Mouse (Mus musculus): ENCODE results near the gene Aqp3. TPM values are rescaled to one million over a fixed set of nuclear protein-coding genes. Genes with fewer than 3 reads are reported as not detected.
A peak's percentile ranks its signal among the peaks of the same experiment; 100 is the strongest.

Gene Aqp3
- polyA plus RNA-seq, 1 experiment, result 15.7 TPM

DNA sequence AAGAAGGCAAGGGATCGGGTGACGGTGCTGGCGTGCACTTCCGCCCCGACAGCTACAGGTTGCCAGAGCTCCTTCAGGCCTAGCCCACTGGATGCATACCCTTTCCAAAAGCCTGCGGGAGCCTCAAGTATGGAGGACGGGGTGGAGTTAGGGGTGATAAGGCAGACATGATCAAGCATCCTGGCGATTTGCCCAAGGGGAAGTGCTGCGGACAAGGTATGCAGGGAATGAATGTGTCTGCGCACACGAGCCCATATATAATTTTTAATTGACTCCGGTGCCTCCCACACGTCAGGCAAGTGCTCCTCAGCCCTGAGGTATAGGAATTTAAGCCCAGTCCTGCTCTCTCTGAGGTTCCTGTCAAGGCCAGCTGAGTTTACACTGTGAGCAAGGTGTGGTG, 42.9 kb downstream of the Aqp3 start:
- TF ChIP-seq EP300 (IDR thresholded peaks at IDR 0.05; ENCODE audit: insufficient read depth, low read depth, low read length), result no peak
- no peak for TF ChIP-seq POLR2A (IDR thresholded peaks at IDR 0.05; ENCODE audit: insufficient read depth, low read length)
- TF ChIP-seq CTCF (IDR thresholded peaks at IDR 0.05; ENCODE audit: low read depth, low read length), result no peak
- H3K9ac ChIP-seq (ENCODE audit: low read depth, poor library complexity, severe bottlenecking), result peak overlapping the region; percentile 8; the same call in 1 of the 2 replicates
- H3K36me3 ChIP-seq (ENCODE audit: control insufficient read depth, insufficient read depth, low read length, poor library complexity, severe bottlenecking), result no peaks in the 10 kb centered on the region
- H3K4me3 ChIP-seq (ENCODE audit: low read depth, low read length), result peak overlapping the region; percentile 24
- H3K9me3 ChIP-seq (replicated peaks; ENCODE audit: control insufficient read depth, insufficient read depth, low read length, poor library complexity, severe bottlenecking), result no peaks in the 10 kb centered on the region
- no peaks in the 10 kb centered on the region for H3K4me1 ChIP-seq (ENCODE audit: control insufficient read depth, insufficient read depth, low read length)
- no peak overlapping the region for H3K27ac ChIP-seq (ENCODE audit: insufficient read depth, low read length)
- H3K27me3 ChIP-seq (ENCODE audit: control insufficient read depth, insufficient read depth, low read length, poor library complexity, severe bottlenecking), result no peaks in the 10 kb centered on the region

- Histone ChIP-seq H3K4me3 (ENCODE audit: low read depth, low read length) (peak overlapping the region; percentile 58), H3K9me3 (replicated peaks; ENCODE audit: control insufficient read depth, insufficient read depth, low read length, poor library complexity, severe bottlenecking) (no peaks in the 10 kb centered on the region), H3K9ac (ENCODE audit: low read depth, poor library complexity, severe bottlenecking) (peak overlapping the region; percentile 34), H3K36me3 (ENCODE audit: control insufficient read depth, insufficient read depth, low read length, poor library complexity, severe bottlenecking) (no peaks in the 10 kb centered on the region), H3K4me1 (ENCODE audit: control insufficient read depth, insufficient read depth, low read length) (no peaks in the 10 kb centered on the region), H3K27me3 (ENCODE audit: control insufficient read depth, insufficient read depth, low read length, poor library complexity, severe bottlenecking) (no peaks in the 10 kb centered on the region), H3K27ac (ENCODE audit: insufficient read depth, low read length) (peak overlapping the region; percentile 62)
- TF ChIP-seq CTCF (IDR thresholded peaks at IDR 0.05; ENCODE audit: low read depth, low read length), result no peak
- no peak for TF ChIP-seq EP300 (IDR thresholded peaks at IDR 0.05; ENCODE audit: insufficient read depth, low read depth, low read length)
- TF ChIP-seq POLR2A (IDR thresholded peaks at IDR 0.05; ENCODE audit: insufficient read depth, low read length), result no peak
Measured at GRCm38 (mm10) chr4:41051781-41052180, 46.2 kb downstream of the Aqp3 start.

DNA sequence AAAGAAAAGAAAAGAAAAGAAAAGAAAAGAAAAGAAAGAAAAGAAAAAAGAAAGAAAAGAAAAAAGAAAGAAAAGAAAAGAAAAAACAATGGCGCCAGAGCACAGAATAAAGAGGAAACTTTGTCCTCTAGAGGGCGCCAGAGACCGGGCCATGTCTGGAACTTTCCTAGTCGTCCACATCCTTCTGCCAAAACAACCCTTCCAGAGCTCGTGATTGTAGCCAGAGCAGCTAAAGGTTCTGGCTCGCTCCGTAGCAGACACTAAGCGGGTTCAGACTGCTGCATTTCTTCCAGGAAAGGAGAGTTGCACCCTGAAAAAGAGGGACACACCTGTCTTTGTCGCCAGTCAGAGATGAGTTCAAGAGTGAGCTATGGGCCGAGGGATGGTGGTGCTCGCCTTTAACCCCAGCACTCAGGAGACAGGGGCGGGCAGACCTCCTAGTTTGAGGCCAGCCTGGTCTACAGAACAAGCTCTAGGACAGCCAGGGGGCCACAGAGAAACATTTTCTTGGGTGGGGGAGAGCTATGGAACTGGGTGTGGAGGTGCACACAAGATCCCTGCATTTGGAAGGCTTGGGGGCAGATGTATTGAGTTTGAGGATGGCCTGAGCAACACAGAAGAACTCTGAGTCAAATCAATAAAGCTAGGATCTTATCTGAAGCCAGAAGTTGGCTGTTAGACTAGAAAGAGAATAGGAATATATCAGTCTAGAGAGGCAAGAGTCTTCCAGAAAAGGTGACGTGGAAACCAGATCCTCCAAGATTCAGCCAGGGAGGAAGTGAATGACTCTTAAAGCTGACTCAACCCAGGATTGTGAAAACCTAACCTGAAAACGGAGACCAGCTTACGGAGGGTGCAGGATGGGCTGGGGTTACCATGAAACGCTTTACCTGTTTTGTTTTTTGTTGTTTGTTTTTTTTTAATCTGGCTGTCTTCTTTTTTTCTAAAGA, 47.0 kb downstream of the Aqp3 start:
- TF ChIP-seq POLR2A (IDR thresholded peaks at IDR 0.05; ENCODE audit: insufficient read depth, low read length) (no peak), CTCF (IDR thresholded peaks at IDR 0.05; ENCODE audit: low read depth, low read length) (peak; percentile 73)
- no peaks in the 10 kb centered on the region for H3K4me1 ChIP-seq (ENCODE audit: control insufficient read depth, insufficient read depth, low read length)
- no peaks in the 10 kb centered on the region for H3K27me3 ChIP-seq (ENCODE audit: control insufficient read depth, insufficient read depth, low read length, poor library complexity, severe bottlenecking)
- H3K9me3 ChIP-seq (replicated peaks; ENCODE audit: control insufficient read depth, insufficient read depth, low read length, poor library complexity, severe bottlenecking), result no peaks in the 10 kb centered on the region
- H3K4me3 ChIP-seq (ENCODE audit: low read depth, low read length), result peak overlapping the region; percentile 40
- H3K9ac ChIP-seq (ENCODE audit: low read depth, poor library complexity, severe bottlenecking), result peak overlapping the region; percentile 43
- H3K27ac ChIP-seq (ENCODE audit: insufficient read depth, low read length), result peak overlapping the region; percentile 37
- no peaks in the 10 kb centered on the region for H3K36me3 ChIP-seq (ENCODE audit: control insufficient read depth, insufficient read depth, low read length, poor library complexity, severe bottlenecking)

GRCm38 (mm10) chr4:41048926-41049325, 49.1 kb downstream of the Aqp3 start:
- Histone ChIP-seq H3K4me3 (ENCODE audit: low read depth, low read length) (no peak overlapping the region), H3K4me1 (ENCODE audit: control insufficient read depth, insufficient read depth, low read length) (no peaks in the 10 kb centered on the region), H3K27me3 (ENCODE audit: control insufficient read depth, insufficient read depth, low read length, poor library complexity, severe bottlenecking) (no peaks in the 10 kb centered on the region), H3K9ac (ENCODE audit: low read depth, poor library complexity, severe bottlenecking) (no peak overlapping the region), H3K27ac (ENCODE audit: insufficient read depth, low read length) (no peak overlapping the region; the same call in 1 of the 2 replicates), H3K9me3 (replicated peaks; ENCODE audit: control insufficient read depth, insufficient read depth, low read length, poor library complexity, severe bottlenecking) (no peaks in the 10 kb centered on the region), H3K36me3 (ENCODE audit: control insufficient read depth, insufficient read depth, low read length, poor library complexity, severe bottlenecking) (no peaks in the 10 kb centered on the region)
- no peak for TF ChIP-seq CTCF (IDR thresholded peaks at IDR 0.05; ENCODE audit: low read depth, low read length)

DNA sequence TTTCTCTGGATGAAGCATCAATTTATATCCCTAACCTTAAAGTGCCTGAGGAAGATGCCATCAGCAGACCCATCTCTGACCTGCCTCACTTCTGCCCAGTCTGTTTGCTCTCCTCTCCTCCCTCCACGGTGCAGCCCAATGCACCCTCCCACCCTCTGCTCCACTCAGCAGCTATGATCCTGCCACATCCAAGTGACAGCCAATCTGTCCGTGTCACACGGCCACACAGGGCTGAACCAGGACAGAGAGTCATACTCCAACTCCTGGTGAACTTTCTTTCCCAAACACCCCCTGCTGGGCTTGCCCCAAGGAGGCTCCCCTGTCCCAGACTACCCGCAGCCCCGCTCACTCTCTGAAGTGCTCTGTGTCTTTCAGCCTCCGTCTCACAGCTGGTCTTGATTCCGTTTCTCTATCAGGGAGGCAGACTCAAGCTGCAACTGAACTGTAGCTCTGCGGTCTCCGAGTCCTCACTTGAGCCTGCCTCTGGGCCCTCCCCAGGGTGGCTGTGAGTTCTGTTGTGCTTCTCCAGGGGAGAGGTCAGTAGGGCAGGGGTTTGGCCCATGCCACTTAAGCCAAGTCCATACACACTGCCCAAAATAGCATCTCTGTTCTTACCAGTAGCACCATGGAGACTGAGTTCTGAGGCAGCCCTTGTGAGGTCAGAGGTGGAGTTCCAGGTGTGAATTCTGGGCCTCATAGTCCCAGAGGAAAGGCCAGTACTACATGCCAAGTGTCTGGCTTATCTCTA, 50.3 kb downstream of the Aqp3 start, which contains the start of gene Aqp7:
Gene Aqp7 (minus strand): TSS at position 616 of the 748 bp plus-strand sequence.
- Histone ChIP-seq H3K27ac (ENCODE audit: insufficient read depth, low read length) (no peak within 1 kb of the TSS; the same call in 1 of the 2 replicates), H3K9ac (ENCODE audit: low read depth, poor library complexity, severe bottlenecking) (no peak within 1 kb of the TSS), H3K4me3 (ENCODE audit: low read depth, low read length) (no peak within 1 kb of the TSS), H3K4me1 (ENCODE audit: control insufficient read depth, insufficient read depth, low read length) (no peaks in the 10 kb centered on the region), H3K36me3 (ENCODE audit: control insufficient read depth, insufficient read depth, low read length, poor library complexity, severe bottlenecking) (no peaks in the 10 kb centered on the region), H3K9me3 (replicated peaks; ENCODE audit: control insufficient read depth, insufficient read depth, low read length, poor library complexity, severe bottlenecking) (no peaks in the 10 kb centered on the region), H3K27me3 (ENCODE audit: control insufficient read depth, insufficient read depth, low read length, poor library complexity, severe bottlenecking) (no peaks in the 10 kb centered on the region)
- TF ChIP-seq POLR2A (IDR thresholded peaks at IDR 0.05; ENCODE audit: insufficient read depth, low read length), result no peak
- no peak for TF ChIP-seq EP300 (IDR thresholded peaks at IDR 0.05; ENCODE audit: insufficient read depth, low read depth, low read length)
- no peak for TF ChIP-seq CTCF (IDR thresholded peaks at IDR 0.05; ENCODE audit: low read depth, low read length)

All from ES-Bruce4 (cell line).